Mouse (Mus musculus) bone marrow macrophage, adult 2 months (primary cell): ENCODE results near the gene Csrnp3. TPM values are rescaled to one million over a fixed set of nuclear protein-coding genes. Genes with fewer than 3 reads are reported as not detected.

ENCODE experiments used
- H3K27ac ChIP-seq: 2 replicates; pipeline ENCODE4 v1.5.1; 2012; ENCODE audit warnings: low read depth, low read length; ENCODE audit not compliant: insufficient read depth
- H3K4me1 ChIP-seq: 2 replicates; pipeline ENCODE4 v1.6.1; 2012; ENCODE audit warnings: low read length; ENCODE audit not compliant: control insufficient read depth, insufficient read depth
- H3K4me3 ChIP-seq: 2 replicates; pipeline ENCODE4 v1.5.1; 2012; ENCODE audit warnings: mild to moderate bottlenecking, low read length, moderate library complexity; ENCODE audit not compliant: insufficient read depth
- CTCF ChIP-seq: IDR thresholded peaks from 2 replicates; pipeline ENCODE4 v1.5.1; 2012; ENCODE audit warnings: low read depth, mild to moderate bottlenecking, low read length, moderate library complexity
- POLR2A ChIP-seq: IDR thresholded peaks from 2 replicates; pipeline ENCODE4 v1.6.1; 2012; ENCODE audit warnings: mild to moderate bottlenecking, low read depth, low read length, borderline replicate concordance
- polyA plus RNA-seq: library from polyadenylated mRNA; stranded (reverse); fragments of >200 nt; gene quantifications from 2 replicates; pipeline ENCODE4 v1.2.4, GENCODE M21; 2012; ENCODE audit not compliant: missing spikeins, insufficient read depth, insufficient read length

Gene Csrnp3
- polyA plus RNA-seq, 1 experiment, result not detected

DNA sequence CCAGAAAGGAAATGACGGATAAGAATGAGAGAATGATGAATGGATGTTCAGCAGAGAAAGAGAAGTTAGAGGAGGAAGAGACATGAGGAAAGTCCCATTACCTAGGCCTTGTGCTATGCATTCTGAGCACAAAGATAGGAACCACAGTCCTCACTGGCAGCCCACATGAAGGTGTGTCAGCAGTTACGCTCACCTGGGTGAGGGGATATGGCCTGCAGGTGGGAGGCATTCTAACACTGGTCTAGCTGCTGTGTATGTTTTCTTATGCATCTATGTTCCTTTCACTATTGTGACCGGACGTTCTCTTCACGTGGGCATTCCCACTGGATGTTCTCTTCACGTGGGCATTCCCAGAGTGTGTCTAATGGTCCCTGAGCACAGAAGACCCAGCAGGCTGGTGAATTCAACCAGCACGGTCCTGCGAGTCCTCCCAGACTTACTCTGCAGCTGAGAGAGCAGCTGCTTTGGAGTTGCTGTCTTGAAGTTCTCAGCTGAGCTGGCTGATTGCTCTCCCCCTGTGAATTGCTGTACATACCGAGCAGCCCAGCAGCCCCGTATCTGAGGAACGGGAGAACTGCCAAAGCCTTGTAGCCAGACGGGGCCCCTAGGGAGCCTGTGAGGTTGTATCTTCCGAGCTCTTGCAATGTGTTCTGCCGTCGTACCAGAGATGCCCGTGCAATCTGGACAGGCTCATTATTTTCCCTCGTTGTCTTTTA is 133.9 kb downstream of the Csrnp3 start:
- no peak overlapping the region for H3K4me3 ChIP-seq
- TF ChIP-seq CTCF (no peak), POLR2A (no peak)
- no peak overlapping the region for H3K27ac ChIP-seq
- H3K4me1 ChIP-seq, result no peaks in the 10 kb centered on the region

GRCm38 (mm10) chr2:65981470-65981869 is 135.9 kb downstream of the Csrnp3 start:
- H3K4me3 ChIP-seq, result no peak overlapping the region

GRCm38 (mm10) chr2:65981965-65982364 is 136.4 kb downstream of the Csrnp3 start:
- Histone ChIP-seq H3K4me3 (no peak overlapping the region), H3K27ac (no peak overlapping the region), H3K4me1 (no peaks in the 10 kb centered on the region)
- TF ChIP-seq POLR2A, result no peak
- no peak for TF ChIP-seq CTCF

More at GRCm38 (mm10) chr2:65981470-65981869, 135.9 kb downstream of the Csrnp3 start:
- no peak overlapping the region for H3K27ac ChIP-seq
- TF ChIP-seq POLR2A, result no peak
- TF ChIP-seq CTCF, result no peak
- H3K4me1 ChIP-seq, result no peaks in the 10 kb centered on the region

- Histone ChIP-seq H3K27ac (no peak overlapping the region), H3K4me3 (no peak overlapping the region), H3K4me1 (no peaks in the 10 kb centered on the region)
- no peak for TF ChIP-seq POLR2A
- no peak for TF ChIP-seq CTCF
Observed at GRCm38 (mm10) chr2:65985706-65986105, 140.1 kb downstream of the Csrnp3 start.

GRCm38 (mm10) chr2:65987069-65987468 is 141.5 kb downstream of the Csrnp3 start:
- H3K4me1 ChIP-seq, result no peaks in the 10 kb centered on the region
- H3K27ac ChIP-seq, result no peak overlapping the region
- TF ChIP-seq CTCF (no peak), POLR2A (no peak)
- no peak overlapping the region for H3K4me3 ChIP-seq

DNA sequence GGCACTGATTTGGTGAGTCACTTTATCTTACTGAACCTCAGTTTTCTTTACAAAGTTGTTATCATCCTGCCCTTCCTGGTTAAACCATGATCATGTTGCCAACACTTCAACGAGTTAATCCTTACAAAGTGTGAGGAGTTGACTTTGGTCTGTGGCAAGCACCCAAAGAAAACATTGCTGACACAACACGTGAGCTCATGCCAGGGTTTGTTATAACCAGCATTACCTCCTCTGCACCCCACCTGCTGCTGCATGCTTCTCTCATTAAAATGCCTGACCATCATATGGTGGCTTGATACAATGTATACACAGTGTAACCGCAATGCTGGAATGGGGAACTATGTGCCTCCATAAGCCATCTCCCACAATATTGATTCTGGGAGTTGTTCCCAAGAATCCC is 142.0 kb downstream of the Csrnp3 start:
- no peak overlapping the region for H3K4me3 ChIP-seq
- TF ChIP-seq POLR2A, result no peak
- no peak for TF ChIP-seq CTCF
- no peak overlapping the region for H3K27ac ChIP-seq
- no peaks in the 10 kb centered on the region for H3K4me1 ChIP-seq

GRCm38 (mm10) chr2:65988788-65989187 is 143.2 kb downstream of the Csrnp3 start:
- H3K4me1 ChIP-seq, result no peaks in the 10 kb centered on the region
- no peak overlapping the region for H3K4me3 ChIP-seq
- no peak overlapping the region for H3K27ac ChIP-seq
- no peak for TF ChIP-seq POLR2A
- no peak for TF ChIP-seq CTCF

DNA sequence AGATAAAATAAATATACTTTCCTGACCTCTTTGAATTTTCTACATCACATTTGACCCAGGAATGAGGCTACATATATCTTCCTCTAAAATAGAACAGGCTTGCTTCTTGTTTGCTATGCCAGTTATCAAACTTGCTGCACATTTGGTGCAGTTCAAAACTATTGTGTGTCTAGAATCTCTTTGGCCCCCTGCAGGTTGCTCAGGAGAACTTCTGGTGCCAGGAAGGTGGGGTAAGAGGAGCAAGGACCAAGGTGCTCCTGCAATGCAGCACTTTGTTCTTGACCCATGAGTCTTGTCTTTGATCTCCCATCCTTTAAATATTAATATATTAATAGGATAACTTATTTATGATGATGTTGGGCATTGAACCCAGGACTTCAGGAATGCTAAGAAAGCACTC is 144.5 kb downstream of the Csrnp3 start:
- H3K4me3 ChIP-seq, result no peak overlapping the region
- H3K27ac ChIP-seq, result no peak overlapping the region
- TF ChIP-seq CTCF (no peak), POLR2A (no peak)
- H3K4me1 ChIP-seq, result no peaks in the 10 kb centered on the region

DNA sequence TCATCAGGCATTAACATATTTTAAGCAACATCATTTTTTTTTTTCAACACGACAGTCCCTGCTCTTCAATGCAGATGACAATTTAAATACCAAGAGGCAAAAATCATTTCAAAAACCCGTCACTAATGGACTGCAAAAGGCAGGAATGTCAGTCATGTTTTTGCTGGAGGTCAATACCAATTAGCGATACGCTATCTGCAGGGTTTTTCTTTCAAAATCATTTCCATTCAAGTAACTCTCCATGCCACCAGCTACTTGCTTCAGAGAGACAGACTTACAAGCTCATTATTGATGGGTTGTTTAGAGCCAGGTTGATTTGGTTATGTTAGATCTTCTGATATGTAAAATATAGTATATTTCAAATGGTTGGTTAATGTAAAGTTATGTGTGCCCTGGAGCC is 145.2 kb downstream of the Csrnp3 start:
- Histone ChIP-seq H3K27ac (no peak overlapping the region), H3K4me1 (no peaks in the 10 kb centered on the region), H3K4me3 (no peak overlapping the region)
- no peak for TF ChIP-seq POLR2A
- TF ChIP-seq CTCF, result no peak

GRCm38 (mm10) chr2:65993371-65993770 is 147.8 kb downstream of the Csrnp3 start:
- H3K4me1 ChIP-seq, result no peaks in the 10 kb centered on the region
- H3K27ac ChIP-seq, result no peak overlapping the region
- no peak overlapping the region for H3K4me3 ChIP-seq
- TF ChIP-seq POLR2A (no peak), CTCF (no peak)
